Mouse (Mus musculus): ENCODE data around the gene Il21r. TPM values are rescaled to one million over a fixed set of nuclear protein-coding genes. Genes with fewer than 3 reads are reported as not detected.

Il21r gene
- total RNA-seq (2023) = 1 to 10 TPM; 1.3 to 2.6 TPM

GRCm38 (mm10) chr7:125603185-125603631, at the start of gene Il21r:
Gene Il21r, plus strand, starts transcription at chr7:125603429.

Other genes starting within 250 kb of the Il21r start
- 1 to 10 TPM; 3.4 to 4.1 TPM for gene Kdm8, start 158.8 kb upstream of the Il21r start, total RNA-seq (2023)
- 10 to 100 TPM; 19.5 to 24.0 TPM for gene Nsmce1, start 111.8 kb upstream of the Il21r start, total RNA-seq (2023)
- 10 to 100 TPM; 41.1 to 44.5 TPM for gene Il4ra, start 51.3 kb upstream of the Il21r start, total RNA-seq (2023)
- gene Gtf3c1, start 104.4 kb downstream of the Il21r start, total RNA-seq (2023) = 10 to 100 TPM; 35.2 to 37.3 TPM
- gene D430042O09Rik, start 104.5 kb downstream of the Il21r start, total RNA-seq (2023) = 10 to 100 TPM; 18.8 to 22.1 TPM

All from neutrophil, adult 59 days (primary cell).